Mouse (Mus musculus) liver, embryonic 14.5 days (tissue): ENCODE measurements around the gene Ercc8. TPM values are rescaled to one million over a fixed set of nuclear protein-coding genes. Genes with fewer than 3 reads are reported as not detected.

Experiments used
- ATAC-seq: fragments of 200-750 bp; cut with Nextera tagmentation; 2 replicates; pipeline ENCODE4 v1.8.0; 2017; ENCODE audit warnings: moderate number of reproducible peaks, mild to moderate bottlenecking, moderate library complexity; ENCODE audit not compliant: insufficient read depth
- DNase-seq, 3 experiments: peaks; one replicate each; pipeline ENCODE4 v3.0.0-alpha.2; 2012 to 2013; ENCODE audit warnings: low read depth in 3 of 3, low spot score in 3 of 3
- H3K27ac ChIP-seq: fragments of 300-500 bp; sonication (generic); 2 replicates; pipeline ENCODE4 v1.5.1; 2014; ENCODE audit warnings: moderate library complexity, mild to moderate bottlenecking, control low read depth, inconsistent platforms
- H3K27me3 ChIP-seq: fragments of 300-500 bp; sonication (generic); 2 replicates; pipeline ENCODE4 v1.6.1; 2014; ENCODE audit warnings: mild to moderate bottlenecking, low read length, moderate library complexity; ENCODE audit not compliant: control insufficient read depth, insufficient read depth
- H3K36me3 ChIP-seq: fragments of 300-500 bp; sonication (generic); replicated peaks from 2 replicates; pipeline ENCODE4 v1.6.1; 2014; ENCODE audit warnings: low read depth; ENCODE audit not compliant: control insufficient read depth, insufficient read depth
- H3K4me1 ChIP-seq, 2 experiments: fragments of 200-500 bp in 1 of 2; fragments of 300-500 bp in 1 of 2; sonication (generic) in 1 of 2; replicated peaks; 2 replicates each; pipeline ENCODE4 v1.6.1; 2012 to 2014; ENCODE audit warnings: antibody characterized with exemption in 1 of 2, inconsistent platforms in 1 of 2, low read length in 1 of 2; ENCODE audit not compliant: control insufficient read depth in 2 of 2, insufficient read depth in 2 of 2
- H3K4me2 ChIP-seq: fragments of 300-500 bp; sonication (generic); 2 replicates; pipeline ENCODE4 v1.6.1; 2014; ENCODE audit warnings: low read depth, mild to moderate bottlenecking, control low read depth, moderate library complexity
- H3K4me3 ChIP-seq, 2 experiments: fragments of 200-500 bp in 1 of 2; fragments of 300-500 bp in 1 of 2; sonication (generic) in 1 of 2; 2 replicates each; pipeline ENCODE4 v1.5.1; 2012 to 2014; ENCODE audit warnings: low read depth in 2 of 2, low read length in 2 of 2, mild to moderate bottlenecking in 2 of 2, control low read depth in 1 of 2, inconsistent platforms in 1 of 2, moderate library complexity in 1 of 2; ENCODE audit not compliant: insufficient read depth in 1 of 2
- H3K9ac ChIP-seq: fragments of 300-500 bp; sonication (generic); replicated peaks from 2 replicates; pipeline ENCODE4 v1.6.1; 2014; ENCODE audit warnings: mild to moderate bottlenecking, control low read depth, moderate library complexity
- H3K9me3 ChIP-seq: fragments of 300-500 bp; sonication (generic); 2 replicates; pipeline ENCODE4 v1.6.1; 2016; ENCODE audit warnings: low read length, mixed read lengths; ENCODE audit not compliant: control insufficient read depth
- CTCF ChIP-seq: IDR thresholded peaks from 2 replicates; pipeline ENCODE4 v1.5.1; 2016; ENCODE audit warnings: antibody characterized with exemption, low read depth, control low read depth
- EP300 ChIP-seq: IDR thresholded peaks from 2 replicates; pipeline ENCODE4 v1.6.1; 2016; ENCODE audit warnings: antibody characterized with exemption, low read depth
- WGBS: fragments of 180-500 bp; shearing (Covaris S2); extraction: QIAGEN DNeasy Blood & Tissue Kit; methylation state at CpG from one replicate; pipeline ENCODE4 v1.1.7; 2014; ENCODE audit not compliant: insufficient replicate concordance; 5-methylcytosine and 5-hydroxymethylcytosine counted together
- polyA plus RNA-seq, 2 experiments: library from polyadenylated mRNA; depleted of rRNA in 1 of 2; stranded (reverse) in 1 of 2; unstranded in 1 of 2; fragments of >200 nt; fragmentation: Nextera tagmentation in 1 of 2; extraction: Ambion mirVana in 1 of 2; gene quantifications; 2 replicates each; pipeline versions ENCODE4 v1.2.1 to v1.2.3; 2012 to 2014

Gene Ercc8
- polyA plus RNA-seq, 2 experiments: 5.6 to 7.8 TPM

DNA sequence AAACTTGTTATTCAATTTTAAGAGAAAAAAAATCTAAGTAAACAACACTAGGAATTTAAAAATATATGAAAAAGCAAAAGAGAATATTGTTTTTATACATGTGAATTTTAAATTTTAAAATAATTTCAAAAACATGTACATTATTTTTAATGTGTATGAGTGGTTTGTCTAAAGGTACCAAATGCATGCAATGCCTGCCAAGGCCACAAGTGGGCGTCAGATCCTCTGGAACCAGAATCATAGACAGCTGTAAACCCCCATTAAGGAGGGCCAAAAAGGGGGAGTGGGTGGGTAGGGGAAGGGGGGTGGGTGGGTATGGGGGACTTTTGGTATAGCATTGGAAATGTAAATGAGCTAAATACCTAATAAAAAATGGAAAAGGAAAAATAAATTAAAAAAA, 31.4 kb upstream of the Ercc8 start:
- Histone ChIP-seq H3K9ac (no peak overlapping the region), H3K36me3 (no peaks in the 10 kb centered on the region), H3K9me3 (no peaks in the 10 kb centered on the region), H3K4me2 (no peak overlapping the region), H3K27me3 (no peaks in the 10 kb centered on the region), H3K27ac (no peak overlapping the region), H3K4me3 (no peak overlapping the region), H3K4me1 (no peaks in the 10 kb centered on the region)
- TF ChIP-seq CTCF (peak; percentile 65), EP300 (no peak)
- DNase-seq (peak in 2 of 3 experiments; percentile 5 to 17), ATAC-seq (no peak)
- WGBS: 0% methylated on average over 1 of the region's 1 CpGs

DNA sequence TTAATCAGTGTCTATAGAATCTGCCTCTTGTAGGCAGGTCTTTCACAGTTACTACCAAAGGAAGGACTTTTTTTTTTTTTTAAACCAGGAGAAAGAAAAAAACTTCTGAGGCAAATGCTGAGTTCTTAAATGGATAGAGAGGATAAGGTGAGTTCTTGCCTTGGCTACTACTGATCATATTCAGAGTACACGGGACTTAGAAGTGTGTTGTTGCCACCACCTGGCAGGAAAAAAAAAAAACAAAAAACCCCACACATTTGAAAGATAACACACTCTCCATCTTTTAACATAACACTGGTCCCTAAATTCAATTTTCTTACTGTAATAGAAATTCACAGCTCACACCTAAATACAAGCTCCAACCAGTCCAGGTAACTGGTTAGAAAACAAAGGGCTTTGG, 30.6 kb upstream of the Ercc8 start:
- ATAC-seq: no peak
- Histone ChIP-seq H3K27me3 (no peaks in the 10 kb centered on the region), H3K4me3 (no peak overlapping the region), H3K9me3 (no peaks in the 10 kb centered on the region), H3K4me2 (no peak overlapping the region), H3K9ac (no peak overlapping the region), H3K27ac (no peak overlapping the region), H3K36me3 (no peaks in the 10 kb centered on the region), H3K4me1 (no peaks in the 10 kb centered on the region)
- TF ChIP-seq CTCF (no peak), EP300 (no peak)
- 50% methylated on average over 1 of the region's 1 CpGs for WGBS
- DNase-seq: no peak

DNA sequence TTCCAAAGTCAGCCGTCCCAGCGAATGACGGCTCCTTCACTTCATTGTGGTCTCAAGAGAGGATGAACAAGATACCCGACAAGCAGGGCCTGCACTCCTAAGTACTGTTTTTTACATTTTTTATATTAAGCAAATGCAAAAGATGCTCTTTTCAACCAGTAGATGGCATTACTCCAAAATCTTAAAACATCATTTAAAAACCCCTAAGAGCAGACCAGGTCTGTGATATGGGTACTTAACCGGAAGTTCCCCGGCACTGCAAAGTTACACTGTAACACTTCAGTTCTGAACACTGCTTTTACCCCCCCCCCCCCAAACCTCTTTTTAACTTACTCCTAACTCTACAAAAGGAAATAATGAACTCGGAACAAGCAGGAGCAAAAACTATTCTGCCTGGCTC, 29.5 kb upstream of the Ercc8 start:
- TF ChIP-seq CTCF: no peak
- no peak for TF ChIP-seq EP300
- H3K4me1 ChIP-seq: no peaks in the 10 kb centered on the region
- no peaks in the 10 kb centered on the region for H3K9me3 ChIP-seq
- ATAC-seq (no peak), DNase-seq (no peak)
- no peaks in the 10 kb centered on the region for H3K27me3 ChIP-seq
- no peak overlapping the region for H3K27ac ChIP-seq
- H3K4me2 ChIP-seq: no peak overlapping the region
- WGBS: 58% methylated on average over 7 of the region's 7 CpGs
- H3K4me3 ChIP-seq: no peak overlapping the region
- H3K9ac ChIP-seq: no peak overlapping the region
- H3K36me3 ChIP-seq: no peaks in the 10 kb centered on the region

DNA sequence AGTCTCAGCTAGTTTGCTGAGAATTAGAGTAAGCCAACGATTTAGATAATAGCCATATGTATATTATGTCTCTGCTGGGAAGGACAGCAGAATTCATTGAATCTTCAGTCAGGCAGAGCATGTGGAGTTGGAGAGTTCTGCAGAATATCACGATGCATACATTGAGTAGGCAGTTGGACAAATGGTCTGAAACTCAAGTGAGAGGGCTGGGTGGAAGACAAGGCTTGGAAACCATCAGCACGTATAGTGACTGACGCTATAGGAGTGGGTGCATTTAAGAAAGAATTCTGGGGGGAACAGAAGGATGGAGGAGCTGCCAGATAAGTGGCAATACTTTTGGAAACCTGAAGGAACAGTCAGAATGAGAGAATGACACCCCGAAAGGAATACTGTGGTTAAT, 27.8 kb upstream of the Ercc8 start:
- 70% methylated on average over 5 of the region's 5 CpGs for WGBS
- ATAC-seq (no peak), DNase-seq (no peak)
- no peaks in the 10 kb centered on the region for H3K36me3 ChIP-seq
- H3K27me3 ChIP-seq: no peaks in the 10 kb centered on the region
- H3K27ac ChIP-seq: no peak overlapping the region
- H3K9ac ChIP-seq: no peak overlapping the region
- no peak overlapping the region for H3K4me3 ChIP-seq
- H3K4me1 ChIP-seq: no peaks in the 10 kb centered on the region
- TF ChIP-seq CTCF (no peak), EP300 (no peak)
- H3K9me3 ChIP-seq: no peaks in the 10 kb centered on the region
- H3K4me2 ChIP-seq: no peak overlapping the region

DNA sequence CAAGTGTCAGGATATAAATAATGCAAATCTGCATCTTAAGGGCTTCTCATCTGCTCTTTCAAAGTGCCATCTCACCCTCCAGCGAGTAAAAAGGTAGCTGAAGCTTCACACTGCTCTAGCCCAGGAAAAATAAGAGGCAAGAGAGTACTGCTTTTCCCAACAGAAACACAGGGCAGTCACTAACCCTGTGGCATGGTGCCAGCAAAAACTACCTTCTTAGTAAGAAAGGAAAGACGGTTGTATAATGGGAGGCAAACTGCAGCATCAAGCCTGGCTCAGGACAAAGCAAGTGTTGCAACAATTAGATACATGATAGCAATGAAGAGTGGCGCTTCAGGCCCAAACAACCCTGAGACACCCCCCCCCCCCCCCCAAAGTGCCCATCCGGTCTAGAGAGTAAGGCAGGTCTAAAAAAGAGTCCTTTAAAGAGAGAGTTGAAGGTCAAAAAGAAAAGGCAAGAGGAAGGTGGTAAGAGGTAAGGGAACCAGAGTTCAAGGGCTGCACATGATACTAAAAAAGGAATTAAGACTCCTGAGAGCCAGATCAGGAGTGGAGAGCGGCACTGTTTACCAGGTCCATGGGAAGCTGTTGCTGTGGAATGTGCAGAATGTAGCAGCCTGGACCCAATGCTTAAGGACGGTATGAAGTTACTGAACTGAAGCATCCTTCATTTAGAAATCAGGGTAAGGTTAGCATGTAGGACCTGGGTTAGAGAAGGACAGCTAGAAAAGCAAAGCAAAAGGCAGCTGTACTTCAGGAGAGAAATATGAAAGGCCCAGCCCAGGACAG, 26.3 kb upstream of the Ercc8 start:
- H3K27ac ChIP-seq: no peak overlapping the region
- no peak overlapping the region for H3K4me2 ChIP-seq
- H3K9me3 ChIP-seq: no peaks in the 10 kb centered on the region
- no peaks in the 10 kb centered on the region for H3K27me3 ChIP-seq
- DNase-seq (no peak), ATAC-seq (no peak)
- H3K36me3 ChIP-seq: no peaks in the 10 kb centered on the region
- no peak overlapping the region for H3K9ac ChIP-seq
- 57% methylated on average over 6 of the region's 6 CpGs for WGBS
- no peak overlapping the region for H3K4me3 ChIP-seq
- H3K4me1 ChIP-seq: no peaks in the 10 kb centered on the region
- TF ChIP-seq EP300 (no peak), CTCF (no peak)
